Mouse (Mus musculus) kidney, postnatal 10 days (tissue): ENCODE results near the gene Hacd1.
"Not testable (repeated sequence)": the region's sequence is repeated elsewhere in the genome, so short reads cannot be mapped to it uniquely, and the experiment has no call there.

Experiments used
- DNase-seq: peaks from one replicate; pipeline ENCODE4 v3.0.0; 2021; ENCODE audit warnings: mixed read lengths

The Hacd1 gene

DNA sequence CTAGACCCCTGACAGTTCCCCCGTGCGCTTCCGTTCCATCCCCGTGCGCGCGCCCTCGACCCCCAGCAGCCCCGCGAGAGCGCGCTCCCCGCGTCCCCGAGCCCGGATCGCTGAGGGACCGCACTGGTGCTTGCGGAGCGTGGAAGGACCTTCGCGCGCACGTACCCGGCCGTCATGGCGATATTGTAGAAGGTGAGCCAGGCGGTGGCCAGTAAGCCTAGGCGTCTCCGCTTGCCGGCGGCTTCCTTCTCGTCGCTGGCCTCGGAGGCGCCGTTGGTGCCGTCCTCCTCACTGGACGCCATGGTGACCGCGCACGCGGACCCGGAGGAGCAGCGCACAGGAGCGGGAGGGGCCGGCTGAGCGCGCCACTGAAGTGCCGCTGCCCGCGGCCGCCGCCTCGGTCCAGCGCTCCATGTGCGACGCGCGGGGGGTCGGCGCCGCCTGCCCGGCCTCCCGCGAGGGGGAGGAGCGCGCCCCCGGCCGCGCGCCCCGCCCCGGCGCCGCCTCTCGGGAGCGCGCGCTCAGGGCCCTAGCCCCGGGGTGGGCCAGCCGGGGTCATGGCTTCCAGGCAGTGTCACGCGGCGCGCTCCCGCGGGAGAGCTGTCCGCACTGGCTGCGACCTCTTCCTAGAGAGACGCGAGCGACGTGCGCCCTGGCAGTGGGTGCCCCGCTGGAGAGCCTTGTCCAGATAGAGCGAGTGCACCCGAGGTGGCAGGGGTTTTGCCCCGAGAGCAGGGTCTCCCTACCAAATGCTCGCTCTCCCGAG is at the start of gene Hacd1:
Gene Hacd1 (minus strand): TSS at position 570 of the 766 bp plus-strand sequence.
- peak; percentile 88 for DNase-seq

- no peak for DNase-seq
Measured at GRCm38 (mm10) chr2:14103924-14104323, 48.0 kb upstream of the Hacd1 start.

GRCm38 (mm10) chr2:14102603-14103002 is 46.7 kb upstream of the Hacd1 start:
- DNase-seq = no peak

- no peak for DNase-seq
Measured at GRCm38 (mm10) chr2:14100533-14100932, 44.6 kb upstream of the Hacd1 start.

GRCm38 (mm10) chr2:14078527-14078926 is 22.6 kb upstream of the Hacd1 start:
- not testable (repeated sequence) for DNase-seq

DNA sequence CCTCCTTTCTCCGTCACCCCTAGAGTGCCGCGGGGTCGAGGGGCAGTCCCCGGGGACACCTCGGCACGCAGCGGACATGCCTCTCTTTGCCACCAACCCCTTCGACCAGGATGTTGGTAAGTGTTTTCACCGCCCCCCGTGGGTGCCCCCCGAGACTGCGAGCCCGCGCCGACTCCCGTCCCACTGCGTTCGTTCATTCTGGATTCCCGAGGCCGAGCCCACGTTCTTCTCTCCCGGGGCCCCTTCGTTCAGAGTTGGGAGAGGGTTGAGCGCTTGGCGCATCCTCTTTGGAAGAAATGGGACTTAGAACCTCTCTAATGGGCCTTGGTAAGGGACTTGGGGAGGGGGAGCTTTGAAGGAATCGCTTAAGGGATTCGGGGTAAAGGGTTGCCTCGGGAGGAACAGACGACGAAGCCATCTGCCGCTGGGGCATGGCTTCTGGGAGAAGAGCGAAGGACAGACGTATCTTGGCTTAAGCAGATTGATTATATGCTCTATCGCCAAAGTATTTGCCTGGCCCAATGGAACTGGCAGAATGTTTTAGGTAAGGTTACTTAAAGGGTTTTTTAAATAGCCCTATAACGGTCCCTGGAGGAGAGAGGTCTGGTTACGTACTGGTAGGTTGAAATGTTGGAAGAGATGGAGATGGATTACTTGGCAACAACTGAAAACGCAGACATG is 18.4 kb upstream of the Hacd1 start:
- DNase-seq = no peak

GRCm38 (mm10) chr2:14073362-14074220 is 17.7 kb upstream of the Hacd1 start, which contains the start of gene Stam:
Gene Stam, plus strand, starts transcription at chr2:14074098.
- peak; percentile 94 for DNase-seq

GRCm38 (mm10) chr2:14073008-14073361 is 17.1 kb upstream of the Hacd1 start:
- no peak for DNase-seq

DNA sequence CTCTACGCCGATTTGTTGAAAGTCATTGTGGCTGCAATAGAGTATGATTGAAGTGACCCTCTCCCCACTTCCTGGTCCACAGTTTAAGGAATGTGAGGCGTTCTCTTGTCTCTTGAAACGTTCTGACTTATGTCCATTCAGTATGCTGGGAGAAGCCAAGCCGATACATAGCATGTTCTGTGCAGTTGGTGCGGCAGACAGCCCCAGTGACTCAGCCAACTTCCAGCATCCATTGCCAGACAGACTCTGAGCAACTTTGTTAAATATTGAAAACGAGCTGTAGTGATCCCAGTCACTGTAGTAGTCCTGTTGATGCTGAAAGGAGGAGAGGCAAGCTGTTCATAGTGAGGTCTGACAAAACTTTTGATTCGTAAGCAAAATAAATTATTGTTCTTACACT is 14.5 kb upstream of the Hacd1 start:
- no peak for DNase-seq

DNA sequence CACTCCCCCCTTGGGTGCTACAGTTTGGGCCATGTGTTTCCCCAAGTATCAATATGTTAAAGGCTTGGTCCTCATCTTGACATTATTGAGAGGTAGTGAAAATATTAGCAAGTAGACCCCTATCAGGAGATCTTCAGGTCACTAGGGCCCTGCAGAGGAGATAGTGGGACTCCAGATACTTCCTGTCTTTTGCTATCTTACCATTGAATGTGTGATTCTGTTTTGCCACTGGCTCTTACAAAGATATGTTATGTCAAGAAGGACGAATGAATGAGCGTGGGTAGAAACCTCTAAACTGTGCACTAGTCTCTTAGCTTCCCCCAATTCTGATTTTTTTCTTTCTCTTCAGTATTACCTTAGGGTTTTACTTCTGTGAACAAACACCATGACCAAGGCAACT is 13.1 kb upstream of the Hacd1 start:
- no peak for DNase-seq

DNA sequence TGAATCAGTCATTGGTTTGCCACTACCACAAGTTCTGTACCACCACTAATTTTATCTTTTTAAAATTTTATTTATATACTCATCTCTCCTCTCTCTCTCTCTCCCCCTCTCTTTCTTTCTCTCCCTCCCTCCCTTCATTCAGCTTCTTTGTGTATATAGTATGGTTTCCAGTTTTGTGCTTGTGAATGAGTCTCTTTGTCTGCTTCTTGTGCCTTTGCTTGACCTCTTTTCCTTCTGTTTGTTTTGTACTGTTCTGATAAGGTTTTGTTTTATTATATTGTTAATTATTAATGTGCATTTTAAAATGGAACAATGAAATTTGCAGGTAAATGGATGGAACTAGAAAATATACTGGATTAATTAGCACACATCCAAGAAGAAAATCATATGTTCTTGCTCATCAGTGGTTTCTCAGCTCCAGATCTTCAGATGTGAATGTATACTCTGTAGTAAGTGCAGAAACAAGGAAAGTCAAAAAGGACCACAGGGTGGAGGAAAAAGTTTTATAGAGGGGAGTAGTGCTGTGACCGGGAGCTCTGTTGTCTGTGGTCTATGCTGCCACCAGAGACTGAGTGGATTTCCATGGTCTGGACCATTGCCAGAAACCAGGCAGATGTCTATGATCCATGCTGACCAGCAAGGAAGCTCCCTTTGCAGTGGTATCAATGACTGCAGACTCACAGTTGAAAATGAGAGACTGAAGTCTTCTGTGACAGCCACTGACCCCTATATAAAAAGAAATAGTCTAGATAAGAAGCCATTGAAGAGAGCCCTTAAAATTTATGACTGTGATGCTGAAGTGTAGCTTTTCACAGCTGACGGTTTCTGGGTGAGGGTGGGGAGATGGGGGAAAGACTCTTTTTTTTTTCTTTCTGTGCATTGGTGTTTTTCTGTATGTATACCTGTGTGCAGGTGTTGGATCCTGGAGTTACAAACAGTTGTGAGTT is 10.0 kb upstream of the Hacd1 start:
- no peak for DNase-seq

- peak; percentile 87 for DNase-seq
Measured at GRCm38 (mm10) chr2:14055168-14055565, 768 bp downstream of the Hacd1 start.

DNA sequence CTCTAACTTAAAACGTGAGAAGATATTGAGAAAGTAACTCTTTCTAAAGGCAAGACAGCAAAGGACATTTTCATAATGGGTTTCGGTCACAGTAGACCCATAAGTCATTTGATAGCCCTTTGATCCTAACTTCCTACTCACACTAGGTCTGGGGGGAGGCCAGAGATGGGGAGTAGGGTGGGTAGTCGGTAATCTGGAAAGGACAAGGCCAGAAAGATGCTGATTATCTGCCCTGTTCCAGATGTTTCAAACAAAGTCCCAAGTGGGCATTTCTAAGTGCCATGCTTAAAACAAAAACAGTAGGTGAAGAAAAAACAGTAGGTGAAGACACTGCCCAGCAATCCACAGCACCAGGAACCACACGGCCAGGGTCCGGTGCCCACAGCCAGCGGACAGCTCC is 1.2 kb downstream of the Hacd1 start:
- DNase-seq = no peak

GRCm38 (mm10) chr2:14054163-14054562 is 1.8 kb downstream of the Hacd1 start:
- DNase-seq = no peak

DNA sequence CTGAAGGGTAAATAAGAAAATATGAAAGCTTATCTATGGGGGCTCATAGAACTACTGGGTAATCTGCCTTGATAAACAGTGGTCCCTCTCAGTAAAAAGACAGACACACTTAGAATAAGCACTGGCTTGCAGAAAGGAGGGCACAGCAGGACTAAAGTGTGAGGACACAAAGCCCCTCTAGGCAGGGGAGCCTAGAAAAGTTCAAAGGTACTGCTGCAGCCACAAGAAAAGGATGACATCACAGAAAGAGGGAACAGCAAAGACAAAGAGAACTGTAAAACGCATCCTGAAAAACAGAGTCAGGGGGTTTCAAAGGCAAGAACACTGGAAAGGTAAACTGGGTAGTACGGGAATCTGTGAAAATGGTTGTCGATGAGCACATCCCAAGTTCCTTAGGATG is 2.3 kb downstream of the Hacd1 start:
- no peak for DNase-seq

DNA sequence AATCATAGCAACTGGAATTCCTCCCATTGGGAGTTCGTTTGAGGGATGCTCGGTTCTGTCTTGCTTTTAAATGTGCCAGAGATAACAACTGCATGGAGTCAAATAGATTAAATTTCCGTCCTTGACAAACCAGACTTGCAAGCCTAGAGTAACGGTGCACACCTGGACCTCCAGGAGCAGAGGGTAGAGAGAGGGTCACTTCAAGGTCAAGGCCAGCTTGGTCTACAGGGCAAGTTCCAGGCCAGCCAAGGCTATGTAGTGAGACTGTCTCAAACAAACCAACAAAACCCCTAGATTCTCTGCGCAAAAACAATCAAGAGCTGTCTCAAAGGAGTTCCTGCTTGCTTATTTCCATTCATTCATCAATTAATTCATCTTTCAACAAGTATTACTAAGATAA is 7.1 kb downstream of the Hacd1 start:
- no peak for DNase-seq

DNA sequence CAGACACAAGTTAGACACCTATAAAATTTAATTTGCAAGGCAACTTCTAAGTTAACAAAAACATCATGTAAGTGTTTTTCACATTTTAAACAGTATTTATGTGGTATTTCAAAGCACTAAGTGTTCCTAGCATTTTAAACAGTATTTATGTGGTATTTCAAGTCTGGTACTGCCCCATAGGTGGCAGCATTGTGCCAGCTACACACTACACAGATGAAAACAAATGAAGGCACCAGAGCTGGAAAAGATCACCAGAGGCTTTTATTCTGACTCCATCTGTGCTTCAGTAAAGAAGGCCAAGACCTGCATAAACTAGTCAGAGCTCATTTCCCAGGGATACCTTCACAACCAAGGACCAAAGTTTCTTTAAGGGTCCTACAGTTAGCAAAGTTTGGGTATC is 7.6 kb downstream of the Hacd1 start:
- DNase-seq = peak; percentile 81

- DNase-seq = peak; percentile 43
Measured at GRCm38 (mm10) chr2:14043577-14044170, 12.3 kb downstream of the Hacd1 start.

GRCm38 (mm10) chr2:14043011-14043410 is 12.9 kb downstream of the Hacd1 start:
- DNase-seq = no peak

DNA sequence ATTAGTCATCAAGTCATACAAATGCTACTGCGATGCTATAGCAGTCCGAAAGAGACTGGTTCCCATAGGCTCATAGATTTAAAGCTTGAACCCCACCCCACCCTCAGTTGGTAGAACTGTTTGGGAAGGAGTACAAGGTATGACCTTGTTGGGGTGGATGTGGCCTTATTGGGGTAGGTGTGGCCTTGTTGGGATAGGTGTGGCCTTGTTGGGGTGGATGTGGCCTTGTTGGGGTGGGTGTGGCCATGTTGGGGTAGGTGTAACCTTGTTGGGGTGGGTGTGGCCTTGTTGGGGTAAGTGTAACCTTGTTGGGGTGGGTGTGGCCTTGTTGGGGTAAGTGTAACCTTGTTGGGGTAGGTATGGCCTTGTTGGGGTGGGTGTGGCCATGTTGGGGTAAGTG is 14.7 kb downstream of the Hacd1 start:
- no peak for DNase-seq

- DNase-seq = no peak
Measured at GRCm38 (mm10) chr2:14019228-14019627, 36.7 kb downstream of the Hacd1 start.

DNA sequence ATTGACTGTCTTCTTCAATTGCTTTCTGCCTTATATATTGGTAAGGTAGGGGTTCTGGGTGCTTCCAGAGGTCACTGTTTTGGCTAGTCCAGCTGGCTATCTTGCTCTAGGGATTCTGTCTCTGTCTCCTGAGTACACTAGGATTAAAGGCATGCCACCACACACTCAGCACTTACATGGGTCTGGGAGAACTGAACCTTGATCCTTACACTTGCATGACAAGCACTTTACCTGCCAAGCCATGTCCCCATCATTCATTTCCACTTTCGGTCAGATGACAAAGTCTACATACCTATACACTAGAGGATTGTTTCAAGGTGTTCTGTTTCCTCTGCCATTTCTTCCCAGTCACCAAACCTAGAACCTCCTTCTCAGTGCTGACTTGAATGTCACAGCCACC is 50.8 kb downstream of the Hacd1 start:
- no peak for DNase-seq
